Mouse (Mus musculus) gastrocnemius, postnatal 4 days (tissue): ENCODE results near the gene Six2. TPM values are rescaled to one million over a fixed set of nuclear protein-coding genes. Genes with fewer than 3 reads are reported as not detected.

Experiments
- DNase-seq, 2 experiments: peaks; one replicate each; pipeline ENCODE4 v3.0.0; 2021 to 2022; ENCODE audit warnings: low spot score in 2 of 2, mixed read lengths in 2 of 2
- total RNA-seq, 2 experiments: library from RNA; stranded (reverse); gene quantifications; 2 replicates each; pipeline ENCODE4 v1.2.3; 2021

Six2 gene
- total RNA-seq, 2 experiments from 2014 or later: 11.2 to 13.3 TPM

- DNase-seq: peak; percentile 62 to 71
Observed at GRCm38 (mm10) chr17:85664618-85665320, 23.3 kb downstream of the Six2 start.

- DNase-seq: no peak
Observed at GRCm38 (mm10) chr17:85664202-85664601, 23.9 kb downstream of the Six2 start.

GRCm38 (mm10) chr17:85661521-85661920 is 26.6 kb downstream of the Six2 start:
- no peak for DNase-seq

- DNase-seq: no peak
Observed at GRCm38 (mm10) chr17:85660016-85660415, 28.1 kb downstream of the Six2 start.

- peak; percentile 43 to 69 for DNase-seq
Observed at GRCm38 (mm10) chr17:85645718-85646665, 42.1 kb downstream of the Six2 start.

GRCm38 (mm10) chr17:85645312-85645711 is 42.8 kb downstream of the Six2 start:
- DNase-seq: no peak

GRCm38 (mm10) chr17:85637876-85638275 is 50.2 kb downstream of the Six2 start:
- DNase-seq: no peak

Other genes starting within 250 kb of the Six2 start
- gene Six3, start 74.7 kb downstream of the Six2 start, total RNA-seq: not detected